Comparison of ENCODE assay signal across 10 mouse cellular contexts in the genomic region with DNA sequence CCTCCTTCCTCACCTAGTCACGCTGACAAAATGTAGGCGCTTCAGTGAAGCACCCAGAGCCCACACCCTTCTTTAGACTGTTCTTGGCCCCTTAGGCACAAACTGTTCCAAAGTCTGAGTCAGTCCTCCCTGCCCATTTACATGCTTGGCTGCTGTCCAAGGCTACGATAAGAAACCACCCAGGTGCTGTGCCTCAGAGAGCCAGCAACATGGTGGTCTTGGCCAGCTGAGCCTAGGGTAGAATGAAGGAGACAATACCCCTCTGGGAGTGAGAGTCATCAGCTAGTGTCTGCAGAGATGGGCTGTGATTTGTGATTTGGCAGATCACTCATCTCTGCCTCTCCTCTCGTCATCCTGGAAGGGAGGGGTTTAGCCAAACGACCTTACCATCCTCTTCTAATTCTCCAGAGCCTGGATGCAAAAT.
DNase-seq lines count a peak whose midpoint lies in the region; ATAC-seq and TF ChIP-seq lines count a peak whose summit lies in the region.
"Had no signal": no experiment of that assay in that cellular context is flagged by ENCODE, and none has a peak within 500 bp of the region (broad histone marks: within the 10 kb centered on the region; RNA-seq: fewer than 3 reads in every experiment).

No protein-coding gene starts in this region.

- no peaks in the 10 kb centered on the region for H3K36me3 ChIP-seq in kidney, adult 2 months (ENCODE audit: control insufficient read depth, insufficient read depth, low read length)
- H3K36me3 ChIP-seq in kidney, embryonic 14.5 days (ENCODE audit: control insufficient read depth, insufficient read depth, low read length): no peaks in the 10 kb centered on the region
- no peaks in the 10 kb centered on the region for H3K36me3 ChIP-seq in embryonic facial prominence, embryonic 15.5 days
- H3K36me3 ChIP-seq in lung, embryonic 16.5 days (ENCODE audit: control insufficient read depth, insufficient read depth, low read length): no peaks in the 10 kb centered on the region
- H3K36me3 ChIP-seq in midbrain, embryonic 11.5 days (ENCODE audit: control insufficient read depth, insufficient read depth, low read length): no peaks in the 10 kb centered on the region
- H3K36me3 ChIP-seq: embryonic facial prominence, embryonic 12.5 days had no signal

- peak; percentile 9 for DNase-seq in kidney, adult 2 months
- DNase-seq in Muller cell, postnatal 12 days (ENCODE audit: inconsistent ontology term): peak; percentile 8
- no peak for DNase-seq in thymus, postnatal 14 days
- DNase-seq in gastrocnemius, postnatal 4 days (ENCODE audit: low spot score in 2 of 2): no peak
- no peak for DNase-seq in midbrain, embryonic 11.5 days (ENCODE audit: low spot score, missing footprints)

- H3K4me2 ChIP-seq in kidney, embryonic 14.5 days (replicated peaks; ENCODE audit: low read depth, low read length): no peak overlapping the region
- no peak overlapping the region for H3K4me2 ChIP-seq in embryonic facial prominence, embryonic 15.5 days (replicated peaks)
- no peak overlapping the region for H3K4me2 ChIP-seq in lung, embryonic 16.5 days (ENCODE audit: low read depth, low read length)
- H3K4me2 ChIP-seq in midbrain, embryonic 11.5 days: no peak overlapping the region
- H3K4me2 ChIP-seq: embryonic facial prominence, embryonic 12.5 days had no signal

- H3K27me3 ChIP-seq in kidney, adult 2 months (replicated peaks; ENCODE audit: control insufficient read depth, insufficient read depth, low read length): no peaks in the 10 kb centered on the region
- no peaks in the 10 kb centered on the region for H3K27me3 ChIP-seq in kidney, embryonic 14.5 days (ENCODE audit: control insufficient read depth, insufficient read depth, low read length)
- no peaks in the 10 kb centered on the region for H3K27me3 ChIP-seq in embryonic facial prominence, embryonic 15.5 days
- H3K27me3 ChIP-seq in lung, embryonic 16.5 days (ENCODE audit: control insufficient read depth, insufficient read depth, low read depth, low read length): no peaks in the 10 kb centered on the region
- no peaks in the 10 kb centered on the region for H3K27me3 ChIP-seq in midbrain, embryonic 11.5 days (ENCODE audit: control insufficient read depth, insufficient read depth, low read length)
- H3K27me3 ChIP-seq: embryonic facial prominence, embryonic 12.5 days had no signal

- no peak for ATAC-seq in kidney, embryonic 14.5 days (ENCODE audit: low FRiP score, low TSS enrichment)
- ATAC-seq in embryonic facial prominence, embryonic 15.5 days (ENCODE audit: insufficient number of reproducible peaks, low FRiP score, low TSS enrichment, low read depth): peak; percentile 54; the same call in 1 of the 2 replicates
- peak; percentile 69 for ATAC-seq in lung, embryonic 16.5 days (ENCODE audit: low read depth)
- no peak for ATAC-seq in midbrain, embryonic 11.5 days (ENCODE audit: low FRiP score)

- no peak overlapping the region for H3K4me3 ChIP-seq in kidney, adult 2 months (ENCODE audit: insufficient read depth, low read depth, low read length)
- H3K4me3 ChIP-seq in kidney, embryonic 14.5 days (ENCODE audit: low read length): no peak overlapping the region
- no peak overlapping the region for H3K4me3 ChIP-seq in embryonic facial prominence, embryonic 15.5 days (replicated peaks)
- H3K4me3 ChIP-seq in lung, embryonic 16.5 days (ENCODE audit: low read length): no peak overlapping the region
- H3K4me3 ChIP-seq in midbrain, embryonic 11.5 days (ENCODE audit: low read depth, low read length): no peak overlapping the region
- H3K4me3 ChIP-seq: embryonic facial prominence, embryonic 12.5 days had no signal

- TF ChIP-seq POLR2A in kidney, adult 2 months (IDR thresholded peaks at IDR 0.05; ENCODE audit: low read depth, low read length): no peak

- TF ChIP-seq CTCF in kidney, adult 2 months (conservative IDR thresholded peaks at IDR 0.05; ENCODE audit: insufficient read depth, insufficient read length, low read depth, low read length): no peak

- no peak overlapping the region for H3K9ac ChIP-seq in kidney, embryonic 14.5 days (ENCODE audit: low read depth, low read length)
- no peak overlapping the region for H3K9ac ChIP-seq in embryonic facial prominence, embryonic 15.5 days
- no peak overlapping the region for H3K9ac ChIP-seq in lung, embryonic 16.5 days (ENCODE audit: low read length)
- no peak overlapping the region for H3K9ac ChIP-seq in midbrain, embryonic 11.5 days (ENCODE audit: low read length)
- H3K9ac ChIP-seq: embryonic facial prominence, embryonic 12.5 days had no signal

- WGBS in kidney, adult 2 months: 50% methylated on average over 5 of the region's 5 CpGs
- 70% methylated on average over 5 of the region's 5 CpGs for WGBS in kidney, embryonic 14.5 days
- WGBS in embryonic facial prominence, embryonic 15.5 days: 53% methylated on average over 5 of the region's 5 CpGs
- 45% methylated on average over 5 of the region's 5 CpGs for WGBS in lung, embryonic 16.5 days
- 84% methylated on average over 5 of the region's 5 CpGs for WGBS in midbrain, embryonic 11.5 days

- no peak overlapping the region for H3K27ac ChIP-seq in kidney, adult 2 months (ENCODE audit: insufficient read depth, low read depth, low read length)
- H3K27ac ChIP-seq in kidney, embryonic 14.5 days (ENCODE audit: low read depth, low read length): no peak overlapping the region
- 0 out of 2 replicates have a peak overlapping the region, but pooled peaks have one; percentile 22 for H3K27ac ChIP-seq in embryonic facial prominence, embryonic 15.5 days (replicated peaks)
- peak overlapping the region; percentile 33; the same call in 1 of the 2 replicates for H3K27ac ChIP-seq in lung, embryonic 16.5 days (ENCODE audit: low read length)
- H3K27ac ChIP-seq in midbrain, embryonic 11.5 days (ENCODE audit: low read depth, low read length): no peak overlapping the region
- H3K27ac ChIP-seq: embryonic facial prominence, embryonic 12.5 days; macrophage had no signal

- no peaks in the 10 kb centered on the region for H3K4me1 ChIP-seq in kidney, adult 2 months (ENCODE audit: control insufficient read depth, insufficient read depth, low read length)
- H3K4me1 ChIP-seq in kidney, embryonic 14.5 days (ENCODE audit: control insufficient read depth, insufficient read depth, low read length): no peaks in the 10 kb centered on the region
- H3K4me1 ChIP-seq in embryonic facial prominence, embryonic 15.5 days: peaks cover 4% of the 10 kb centered on the region; the same call in 1 of the 2 replicates
- H3K4me1 ChIP-seq in lung, embryonic 16.5 days (replicated peaks; ENCODE audit: control insufficient read depth, insufficient read depth, low read length): peaks cover 5% of the 10 kb centered on the region
- H3K4me1 ChIP-seq in midbrain, embryonic 11.5 days (ENCODE audit: control insufficient read depth, insufficient read depth, low read length): no peaks in the 10 kb centered on the region
- H3K4me1 ChIP-seq: embryonic facial prominence, embryonic 12.5 days had no signal

- H3K9me3 ChIP-seq in kidney, embryonic 14.5 days (ENCODE audit: control insufficient read depth, low read length): no peaks in the 10 kb centered on the region
- no peaks in the 10 kb centered on the region for H3K9me3 ChIP-seq in embryonic facial prominence, embryonic 15.5 days (replicated peaks)
- H3K9me3 ChIP-seq in lung, embryonic 16.5 days (ENCODE audit: control insufficient read depth, low read length): no peaks in the 10 kb centered on the region
- H3K9me3 ChIP-seq in midbrain, embryonic 11.5 days (ENCODE audit: control insufficient read depth, low read length): no peaks in the 10 kb centered on the region
- H3K9me3 ChIP-seq: embryonic facial prominence, embryonic 12.5 days had no signal

Comparison
In these comparisons a context has a peak if more than half of its experiments do, and no peak if none do; other contexts are left out.
1. DNase-seq: peak in kidney, adult 2 months (single experiment) and Muller cell, postnatal 12 days (single experiment); none in thymus, postnatal 14 days (single experiment), gastrocnemius, postnatal 4 days (0 of 2) and midbrain, embryonic 11.5 days (single experiment).
2. H3K27ac ChIP-seq: peak in embryonic facial prominence, embryonic 15.5 days (single experiment) and lung, embryonic 16.5 days (single experiment); none in kidney, adult 2 months (single experiment), kidney, embryonic 14.5 days (single experiment) and midbrain, embryonic 11.5 days (single experiment).
3. ATAC-seq: peak in embryonic facial prominence, embryonic 15.5 days (single experiment) and lung, embryonic 16.5 days (single experiment); none in kidney, embryonic 14.5 days (single experiment) and midbrain, embryonic 11.5 days (single experiment).